Mouse (Mus musculus) intestine, embryonic 15.5 days (tissue): ENCODE data around the gene Ugt1a9. TPM values are rescaled to one million over a fixed set of nuclear protein-coding genes. Genes with fewer than 3 reads are reported as not detected.

Source experiments
- ATAC-seq: fragments of 200-750 bp; cut with Nextera tagmentation; 2 replicates; pipeline ENCODE4 v1.8.0; 2017; ENCODE audit warnings: moderate TSS enrichment, moderate library complexity
- H3K27ac ChIP-seq: fragments of 300-500 bp; sonication (generic); 2 replicates; pipeline ENCODE4 v1.5.1; 2015; ENCODE audit warnings: mild to moderate bottlenecking, inconsistent platforms
- H3K27me3 ChIP-seq: fragments of 300-500 bp; sonication (generic); replicated peaks from 2 replicates; pipeline ENCODE4 v1.6.1; 2015; ENCODE audit warnings: inconsistent platforms
- H3K36me3 ChIP-seq: fragments of 300-500 bp; sonication (generic); 2 replicates; pipeline ENCODE4 v1.6.1; 2015; ENCODE audit warnings: inconsistent platforms
- H3K4me1 ChIP-seq: fragments of 300-500 bp; sonication (generic); replicated peaks from 2 replicates; pipeline ENCODE4 v1.6.1; 2015; ENCODE audit warnings: inconsistent platforms
- H3K4me2 ChIP-seq: fragments of 300-500 bp; sonication (generic); replicated peaks from 2 replicates; pipeline ENCODE4 v1.6.1; 2015; ENCODE audit warnings: mild to moderate bottlenecking, inconsistent platforms
- H3K4me3 ChIP-seq: fragments of 300-500 bp; sonication (generic); replicated peaks from 2 replicates; pipeline ENCODE4 v1.5.1; 2015; ENCODE audit warnings: inconsistent platforms
- H3K9ac ChIP-seq: fragments of 300-500 bp; sonication (generic); 2 replicates; pipeline ENCODE4 v1.6.1; 2015; ENCODE audit warnings: inconsistent platforms
- H3K9me3 ChIP-seq: fragments of 300-500 bp; sonication (generic); 2 replicates; pipeline ENCODE4 v1.6.1; 2016; ENCODE audit warnings: inconsistent platforms
- WGBS: fragments of 180-500 bp; shearing (Covaris S2); methylation state at CpG from one replicate; pipeline ENCODE4 v1.1.7; 2015; 5-methylcytosine and 5-hydroxymethylcytosine counted together
- polyA plus RNA-seq: library from polyadenylated mRNA; unstranded; fragments of >200 nt; fragmentation: Nextera tagmentation; extraction: Ambion mirVana; gene quantifications from 2 replicates; pipeline ENCODE4 v1.2.1, GENCODE M21; 2015

Ugt1a9 gene
- polyA plus RNA-seq, 1 experiment from 2014 or later, result 5.6 TPM

DNA sequence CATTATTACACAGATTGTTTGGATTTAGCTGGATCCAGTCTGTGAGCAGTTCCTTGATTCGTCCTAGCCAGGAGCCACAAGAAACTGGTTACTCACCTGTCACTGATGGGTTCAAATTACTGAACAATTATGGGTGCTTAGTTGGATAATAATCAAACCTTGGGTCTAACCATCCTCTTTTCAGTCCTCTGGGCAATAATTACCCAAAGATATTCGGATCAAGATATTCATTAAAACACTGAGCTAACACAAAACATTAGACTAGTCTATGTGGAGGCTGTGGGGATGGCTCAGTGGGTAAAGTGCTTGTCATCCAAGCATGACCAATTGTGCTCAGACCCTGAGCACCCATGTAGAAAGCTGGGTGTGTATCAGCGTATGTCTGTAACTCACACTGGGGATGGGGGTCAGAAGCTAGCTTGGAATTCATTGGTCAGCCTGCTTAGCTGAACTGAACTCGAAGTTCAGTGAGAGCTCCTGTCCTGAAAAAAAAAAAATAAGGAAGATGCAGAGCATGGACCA lies 165.4 kb downstream of the Ugt1a9 start:
- Histone ChIP-seq H3K4me3 (no peak overlapping the region), H3K4me2 (no peak overlapping the region), H3K27me3 (no peaks in the 10 kb centered on the region), H3K9me3 (peaks cover 44% of the 10 kb centered on the region), H3K9ac (no peak overlapping the region), H3K4me1 (no peaks in the 10 kb centered on the region), H3K36me3 (no peaks in the 10 kb centered on the region), H3K27ac (no peak overlapping the region)
- no peak for ATAC-seq
- 62% methylated on average over 4 of the region's 4 CpGs for WGBS

DNA sequence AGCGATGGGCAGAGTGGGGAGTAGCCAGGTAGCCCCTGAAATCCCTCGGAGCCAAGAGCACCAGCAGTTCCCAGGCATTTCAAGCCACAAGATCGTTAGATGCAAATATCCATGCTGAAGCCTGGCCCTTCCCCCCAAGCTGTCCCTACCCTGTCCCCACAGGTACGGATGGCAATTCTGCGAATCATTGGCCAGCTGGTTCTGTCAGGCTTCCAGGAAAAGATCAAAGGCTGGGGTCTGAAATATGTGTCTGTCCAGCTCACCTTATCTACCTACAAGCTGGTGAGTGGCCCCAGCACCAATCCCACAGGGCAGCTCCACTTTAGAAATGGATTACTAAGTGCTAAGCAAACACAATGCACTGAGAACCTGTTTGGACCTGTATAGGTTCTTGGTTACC lies 166.7 kb downstream of the Ugt1a9 start:
- Histone ChIP-seq H3K4me2 (no peak overlapping the region), H3K4me1 (no peaks in the 10 kb centered on the region), H3K27ac (no peak overlapping the region), H3K9me3 (peaks cover 44% of the 10 kb centered on the region), H3K36me3 (no peaks in the 10 kb centered on the region), H3K4me3 (no peak overlapping the region), H3K9ac (no peak overlapping the region), H3K27me3 (no peaks in the 10 kb centered on the region)
- ATAC-seq, result peak; percentile 10; the same call in 1 of the 2 replicates
- WGBS, result 68% methylated on average over 5 of the region's 5 CpGs

- Histone ChIP-seq H3K4me2 (no peak overlapping the region), H3K9me3 (peaks cover 44% of the 10 kb centered on the region), H3K4me3 (no peak overlapping the region), H3K27me3 (no peaks in the 10 kb centered on the region), H3K36me3 (no peaks in the 10 kb centered on the region), H3K4me1 (no peaks in the 10 kb centered on the region), H3K9ac (no peak overlapping the region), H3K27ac (no peak overlapping the region)
- ATAC-seq, result no peak
- WGBS, result 71% methylated on average over 6 of the region's 6 CpGs
These were observed 168.2 kb downstream of the Ugt1a9 start for GRCm38 (mm10) chr1:88238771-88239170.

DNA sequence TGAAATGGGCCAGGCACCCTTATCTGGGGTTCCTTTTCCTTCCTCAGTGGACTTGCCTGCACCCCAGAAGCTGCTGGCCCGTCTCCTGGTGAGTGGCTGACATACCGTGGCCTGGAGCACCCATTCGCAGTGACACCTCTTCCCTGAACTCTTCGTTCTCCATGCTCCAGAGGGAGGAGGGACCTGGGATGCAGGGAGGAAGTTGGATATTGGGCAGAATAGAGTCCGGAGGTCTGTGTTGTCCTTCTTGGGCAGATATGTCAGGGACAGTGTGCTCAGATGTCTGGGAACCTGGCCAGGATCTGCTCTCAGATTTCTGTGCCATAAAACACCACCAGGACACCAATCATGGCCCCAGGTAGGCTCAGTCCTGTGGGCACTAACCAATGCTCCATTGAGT lies 169.5 kb downstream of the Ugt1a9 start:
- Histone ChIP-seq H3K9ac (no peak overlapping the region), H3K4me3 (no peak overlapping the region), H3K9me3 (peaks cover 40% of the 10 kb centered on the region), H3K4me1 (no peaks in the 10 kb centered on the region), H3K36me3 (no peaks in the 10 kb centered on the region), H3K4me2 (no peak overlapping the region), H3K27ac (no peak overlapping the region), H3K27me3 (no peaks in the 10 kb centered on the region)
- 70% methylated on average over 5 of the region's 5 CpGs for WGBS
- ATAC-seq, result no peak

DNA sequence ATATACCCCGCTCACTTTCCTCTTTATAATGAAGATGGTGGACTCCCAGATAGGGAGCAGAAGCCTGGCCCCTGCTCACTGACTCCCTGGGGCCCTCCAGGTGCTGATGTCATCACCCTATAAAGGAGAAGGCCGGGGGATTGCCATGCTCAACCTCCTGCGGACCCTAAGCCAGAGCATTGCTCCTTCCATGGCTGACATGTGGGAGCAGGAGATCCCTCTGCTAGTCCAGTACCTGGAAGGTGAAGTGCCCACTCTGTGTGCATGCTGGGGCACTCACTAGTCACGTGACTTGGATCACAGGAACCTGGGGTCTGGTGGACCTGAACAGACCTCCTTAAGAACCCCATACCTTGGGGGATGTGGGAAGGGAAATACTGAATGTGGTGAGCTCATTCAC lies 170.0 kb downstream of the Ugt1a9 start:
- H3K4me1 ChIP-seq, result no peaks in the 10 kb centered on the region
- no peak overlapping the region for H3K4me2 ChIP-seq
- no peak overlapping the region for H3K27ac ChIP-seq
- H3K36me3 ChIP-seq, result no peaks in the 10 kb centered on the region
- peaks cover 37% of the 10 kb centered on the region for H3K9me3 ChIP-seq
- no peak overlapping the region for H3K4me3 ChIP-seq
- H3K27me3 ChIP-seq, result no peaks in the 10 kb centered on the region
- 71% methylated on average over 4 of the region's 4 CpGs for WGBS
- H3K9ac ChIP-seq, result no peak overlapping the region
- no peak for ATAC-seq

GRCm38 (mm10) chr1:88243861-88244260 lies 173.3 kb downstream of the Ugt1a9 start:
- 62% methylated on average over 5 of the region's 5 CpGs for WGBS
- H3K9ac ChIP-seq, result no peak overlapping the region

GRCm38 (mm10) chr1:88245881-88246280 lies 175.3 kb downstream of the Ugt1a9 start:
- 79% methylated on average over 6 of the region's 6 CpGs for WGBS
- H3K9me3 ChIP-seq, result peaks cover 20% of the 10 kb centered on the region
- H3K36me3 ChIP-seq, result no peaks in the 10 kb centered on the region
- H3K4me3 ChIP-seq, result no peak overlapping the region
- H3K9ac ChIP-seq, result no peak overlapping the region
- ATAC-seq, result 0 out of 2 replicates have a peak, but pooled peaks have one; percentile 3
- no peaks in the 10 kb centered on the region for H3K27me3 ChIP-seq
- no peaks in the 10 kb centered on the region for H3K4me1 ChIP-seq
- no peak overlapping the region for H3K27ac ChIP-seq
- H3K4me2 ChIP-seq, result no peak overlapping the region

More at GRCm38 (mm10) chr1:88243861-88244260, 173.3 kb downstream of the Ugt1a9 start:
- Histone ChIP-seq H3K9me3 (peaks cover 33% of the 10 kb centered on the region), H3K4me2 (no peak overlapping the region), H3K36me3 (no peaks in the 10 kb centered on the region), H3K4me1 (no peaks in the 10 kb centered on the region), H3K27ac (no peak overlapping the region), H3K27me3 (no peaks in the 10 kb centered on the region), H3K4me3 (no peak overlapping the region)
- ATAC-seq, result no peak

DNA sequence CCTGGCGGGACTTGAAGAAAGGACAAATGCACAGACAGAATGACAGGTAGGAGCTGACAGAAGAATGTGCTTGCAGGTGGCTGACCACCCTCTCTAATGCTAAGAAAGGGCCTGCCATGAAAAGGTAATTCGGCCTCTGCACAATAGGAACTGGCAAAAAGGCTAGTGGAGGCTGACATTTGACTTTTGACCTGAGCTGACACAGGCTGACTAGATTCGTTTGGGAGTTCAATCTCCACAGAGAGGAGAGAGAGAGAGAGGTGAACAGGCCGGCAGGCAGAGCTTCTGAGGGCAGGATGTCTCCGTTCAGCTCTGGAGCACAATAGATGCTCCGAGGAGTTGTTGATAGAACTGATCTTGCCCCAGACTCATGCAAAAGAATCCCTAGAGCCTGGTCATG lies 175.8 kb downstream of the Ugt1a9 start:
- H3K4me3 ChIP-seq, result no peak overlapping the region
- H3K36me3 ChIP-seq, result no peaks in the 10 kb centered on the region
- peaks cover 17% of the 10 kb centered on the region for H3K9me3 ChIP-seq
- H3K4me2 ChIP-seq, result no peak overlapping the region
- 49% methylated on average over 6 of the region's 6 CpGs for WGBS
- no peak overlapping the region for H3K9ac ChIP-seq
- ATAC-seq, result no peak
- H3K27ac ChIP-seq, result no peak overlapping the region
- H3K4me1 ChIP-seq, result no peaks in the 10 kb centered on the region
- H3K27me3 ChIP-seq, result no peaks in the 10 kb centered on the region

DNA sequence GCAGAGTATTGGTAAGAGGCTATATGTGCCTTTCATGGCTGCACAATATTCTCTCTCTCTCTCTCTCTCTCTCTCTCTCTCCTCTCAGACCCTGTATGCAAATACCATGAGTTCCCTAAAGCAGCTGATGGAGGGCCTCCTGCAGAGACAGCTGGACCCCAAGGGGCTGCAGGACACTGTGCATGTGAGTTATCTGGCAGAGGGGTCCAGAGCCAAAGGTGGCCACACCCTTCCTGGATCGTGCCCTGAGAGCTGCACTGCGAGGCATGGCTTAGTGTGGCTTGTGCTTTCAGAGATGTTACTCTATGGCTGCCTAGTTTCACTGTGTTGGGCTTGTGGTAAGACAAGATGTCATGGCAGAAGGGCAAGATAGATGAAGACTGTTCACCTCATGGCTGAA lies 177.1 kb downstream of the Ugt1a9 start:
- WGBS, result 53% methylated on average over 2 of the region's 2 CpGs
- H3K27me3 ChIP-seq, result no peaks in the 10 kb centered on the region
- peaks cover 12% of the 10 kb centered on the region for H3K9me3 ChIP-seq
- H3K27ac ChIP-seq, result no peak overlapping the region
- no peak overlapping the region for H3K4me3 ChIP-seq
- no peak overlapping the region for H3K9ac ChIP-seq
- no peaks in the 10 kb centered on the region for H3K4me1 ChIP-seq
- no peak for ATAC-seq
- no peaks in the 10 kb centered on the region for H3K36me3 ChIP-seq
- H3K4me2 ChIP-seq, result no peak overlapping the region

GRCm38 (mm10) chr1:88248658-88249057 lies 178.1 kb downstream of the Ugt1a9 start:
- Histone ChIP-seq H3K9ac (no peak overlapping the region), H3K4me3 (no peak overlapping the region), H3K27ac (no peak overlapping the region), H3K4me2 (no peak overlapping the region), H3K4me1 (no peaks in the 10 kb centered on the region), H3K9me3 (peaks cover 8% of the 10 kb centered on the region; the same call in 1 of the 2 replicates), H3K27me3 (no peaks in the 10 kb centered on the region), H3K36me3 (no peaks in the 10 kb centered on the region)
- ATAC-seq, result no peak
- WGBS, result 70% methylated on average over 4 of the region's 4 CpGs

DNA sequence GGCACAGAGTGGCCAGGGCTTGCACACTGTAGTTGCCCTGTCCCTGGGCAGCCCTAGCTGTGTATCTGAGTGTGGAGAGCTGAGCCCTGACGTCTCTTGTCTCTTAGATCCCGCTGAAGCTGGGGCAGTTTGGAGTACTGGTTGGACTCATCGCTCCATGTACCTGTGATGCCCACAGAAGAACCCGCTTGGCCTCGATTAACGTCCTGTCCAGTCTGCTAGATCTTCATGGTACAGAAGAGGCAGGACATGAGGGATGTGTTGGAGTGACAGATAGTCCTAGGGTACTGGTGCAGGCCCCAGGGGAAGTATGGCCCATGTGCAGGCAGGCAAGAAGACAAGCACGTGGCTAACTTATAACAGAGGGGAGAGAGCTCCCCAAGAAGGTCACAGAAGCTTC lies 179.0 kb downstream of the Ugt1a9 start:
- no peaks in the 10 kb centered on the region for H3K27me3 ChIP-seq
- H3K9ac ChIP-seq, result no peak overlapping the region
- H3K4me3 ChIP-seq, result no peak overlapping the region
- no peaks in the 10 kb centered on the region for H3K4me1 ChIP-seq
- no peaks in the 10 kb centered on the region for H3K36me3 ChIP-seq
- 78% methylated on average over 7 of the region's 7 CpGs for WGBS
- H3K27ac ChIP-seq, result no peak overlapping the region
- peaks cover 3% of the 10 kb centered on the region; the same call in 1 of the 2 replicates for H3K9me3 ChIP-seq
- ATAC-seq, result no peak
- H3K4me2 ChIP-seq, result no peak overlapping the region

GRCm38 (mm10) chr1:88250023-88250422 lies 179.4 kb downstream of the Ugt1a9 start:
- no peaks in the 10 kb centered on the region for H3K27me3 ChIP-seq

DNA sequence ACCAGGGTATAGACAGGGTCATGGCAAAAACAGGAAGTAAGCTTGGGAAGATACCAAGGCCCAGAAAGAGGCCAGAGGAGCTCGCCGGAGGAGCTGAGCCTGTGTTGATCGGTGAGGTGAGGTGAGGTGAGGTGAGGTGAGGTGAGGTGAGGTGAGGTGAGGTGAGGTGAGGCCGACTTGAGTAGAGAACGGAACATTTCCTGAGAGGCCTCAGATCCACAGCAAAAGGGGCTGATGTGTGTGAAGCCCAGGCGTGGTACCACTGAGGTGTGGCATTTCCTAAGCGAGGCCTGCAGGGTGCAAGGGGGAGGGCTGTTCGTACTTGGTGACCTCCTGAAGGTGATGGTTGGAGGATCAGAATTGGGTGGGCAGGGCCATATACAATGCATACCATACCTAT lies 182.5 kb downstream of the Ugt1a9 start:
- Histone ChIP-seq H3K27me3 (no peaks in the 10 kb centered on the region), H3K9me3 (0 out of 2 replicates have a peak, but pooled peaks cover 9% of the 10 kb centered on the region), H3K36me3 (no peaks in the 10 kb centered on the region), H3K4me1 (no peaks in the 10 kb centered on the region), H3K4me3 (no peak overlapping the region), H3K9ac (no peak overlapping the region), H3K4me2 (no peak overlapping the region), H3K27ac (no peak overlapping the region)
- 72% methylated on average over 8 of the region's 8 CpGs for whole genome bisulfite sequencing
- ATAC-seq, result peak; percentile 13

More at GRCm38 (mm10) chr1:88250023-88250422, 179.4 kb downstream of the Ugt1a9 start:
- Histone ChIP-seq H3K4me2 (no peak overlapping the region), H3K4me3 (no peak overlapping the region), H3K9me3 (peaks cover 5% of the 10 kb centered on the region; the same call in 1 of the 2 replicates), H3K4me1 (no peaks in the 10 kb centered on the region), H3K9ac (no peak overlapping the region), H3K36me3 (no peaks in the 10 kb centered on the region), H3K27ac (no peak overlapping the region)
- WGBS, result 81% methylated on average over 5 of the region's 5 CpGs
- no peak for ATAC-seq
